In the genomic region with DNA sequence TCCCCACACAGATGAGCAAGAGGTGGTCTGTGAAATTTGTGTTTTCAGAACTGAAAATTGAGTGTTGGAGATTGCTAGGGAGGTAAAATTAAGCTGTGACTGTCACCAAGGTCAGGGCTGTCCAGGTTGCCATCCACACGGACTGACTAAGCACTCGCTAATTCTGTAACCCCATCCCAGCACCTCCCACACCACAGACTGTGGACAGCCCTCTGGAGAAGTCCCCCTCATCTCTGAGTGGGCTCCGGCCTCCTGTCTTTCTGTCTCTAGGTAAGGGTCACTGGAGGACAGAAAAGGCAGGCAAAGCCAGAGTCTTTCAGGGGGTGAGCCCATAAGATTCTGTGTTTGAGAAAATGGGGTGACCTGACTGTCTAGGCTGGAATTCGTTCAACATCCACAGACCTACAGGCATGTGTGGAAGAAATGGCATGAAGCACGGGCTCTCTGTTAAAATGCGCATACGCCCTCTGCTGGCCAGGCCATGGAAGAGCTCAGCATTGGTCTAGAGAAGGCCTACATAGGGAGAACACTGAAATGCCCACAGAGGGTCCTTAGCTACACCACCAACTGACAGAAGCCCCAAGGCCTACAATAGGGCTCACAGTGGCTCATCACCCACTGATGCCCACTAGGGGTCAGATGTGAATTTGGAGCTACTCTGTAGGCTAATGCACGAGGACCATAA, we compare ENCODE assay signal across 8 mouse cellular contexts. TPM values are rescaled to one million over a fixed set of nuclear protein-coding genes. Genes with fewer than 3 reads are reported as not detected.
DNase-seq lines count a peak whose midpoint lies in the region; ATAC-seq lines count a peak whose summit lies in the region.

No protein-coding gene starts in this region.

- no peaks in the 10 kb centered on the region for H3K9me3 ChIP-seq in embryonic facial prominence, embryonic 11.5 days (replicated peaks; ENCODE audit: control insufficient read depth, low read length)
- no peaks in the 10 kb centered on the region for H3K9me3 ChIP-seq in kidney, embryonic 16.5 days (ENCODE audit: low read length)
- no peaks in the 10 kb centered on the region for H3K9me3 ChIP-seq in limb, embryonic 15.5 days
- no peaks in the 10 kb centered on the region for H3K9me3 ChIP-seq in stomach, embryonic 15.5 days

- no peaks in the 10 kb centered on the region for H3K27me3 ChIP-seq in embryonic facial prominence, embryonic 11.5 days (ENCODE audit: control insufficient read depth, insufficient read depth, low read length)
- peaks cover 8% of the 10 kb centered on the region; the same call in 1 of the 2 replicates for H3K27me3 ChIP-seq in kidney, embryonic 16.5 days (ENCODE audit: insufficient read depth, low read length)
- no peaks in the 10 kb centered on the region; the same call in 1 of the 2 replicates for H3K27me3 ChIP-seq in limb, embryonic 15.5 days
- no peaks in the 10 kb centered on the region for H3K27me3 ChIP-seq in stomach, embryonic 15.5 days (replicated peaks)

- ATAC-seq in embryonic facial prominence, embryonic 11.5 days (replicated peaks; ENCODE audit: insufficient number of reproducible peaks, low FRiP score, low TSS enrichment, low read depth), result peak; percentile 53; the same call in 1 of the 2 replicates
- peak; percentile 70; the same call in 1 of the 2 replicates for ATAC-seq in kidney, embryonic 16.5 days (ENCODE audit: low FRiP score, low TSS enrichment)
- ATAC-seq in limb, embryonic 15.5 days (ENCODE audit: insufficient number of reproducible peaks, low FRiP score, low TSS enrichment, low read depth), result peak; percentile 45; the same call in 1 of the 2 replicates
- 0 out of 2 replicates have a peak, but pooled peaks have one; percentile 52 for ATAC-seq in stomach, embryonic 15.5 days (ENCODE audit: insufficient read depth, low FRiP score, low read depth)

- H3K27ac ChIP-seq in embryonic facial prominence, embryonic 11.5 days (replicated peaks; ENCODE audit: low read depth, low read length), result no peak overlapping the region
- H3K27ac ChIP-seq in kidney, embryonic 16.5 days (ENCODE audit: low read length), result no peak overlapping the region
- no peak overlapping the region for H3K27ac ChIP-seq in limb, embryonic 15.5 days
- no peak overlapping the region for H3K27ac ChIP-seq in stomach, embryonic 15.5 days

- no peak overlapping the region; the same call in 1 of the 2 replicates for H3K9ac ChIP-seq in embryonic facial prominence, embryonic 11.5 days (replicated peaks; ENCODE audit: low read length)
- no peak overlapping the region for H3K9ac ChIP-seq in kidney, embryonic 16.5 days (replicated peaks; ENCODE audit: low read length)
- H3K9ac ChIP-seq in limb, embryonic 15.5 days, result no peak overlapping the region
- H3K9ac ChIP-seq in stomach, embryonic 15.5 days, result no peak overlapping the region

- H3K4me3 ChIP-seq in embryonic facial prominence, embryonic 11.5 days (ENCODE audit: low read depth, low read length), result no peak overlapping the region
- no peak overlapping the region for H3K4me3 ChIP-seq in kidney, embryonic 16.5 days (ENCODE audit: low read length)
- no peak overlapping the region for H3K4me3 ChIP-seq in limb, embryonic 15.5 days
- no peak overlapping the region for H3K4me3 ChIP-seq in stomach, embryonic 15.5 days (replicated peaks)

- no peaks in the 10 kb centered on the region for H3K4me1 ChIP-seq in embryonic facial prominence, embryonic 11.5 days (ENCODE audit: control insufficient read depth, insufficient read depth, low read length)
- H3K4me1 ChIP-seq in kidney, embryonic 16.5 days (ENCODE audit: insufficient read depth, low read length), result no peaks in the 10 kb centered on the region
- H3K4me1 ChIP-seq in limb, embryonic 15.5 days, result no peaks in the 10 kb centered on the region
- H3K4me1 ChIP-seq in stomach, embryonic 15.5 days, result no peaks in the 10 kb centered on the region

- no peak overlapping the region for H3K4me2 ChIP-seq in embryonic facial prominence, embryonic 11.5 days (ENCODE audit: low read depth, low read length)
- no peak overlapping the region for H3K4me2 ChIP-seq in kidney, embryonic 16.5 days (replicated peaks; ENCODE audit: low read depth, low read length)
- H3K4me2 ChIP-seq in limb, embryonic 15.5 days, result no peak overlapping the region
- H3K4me2 ChIP-seq in stomach, embryonic 15.5 days, result no peak overlapping the region

- no peaks in the 10 kb centered on the region for H3K36me3 ChIP-seq in embryonic facial prominence, embryonic 11.5 days (replicated peaks; ENCODE audit: control insufficient read depth, insufficient read depth, low read depth, low read length)
- no peaks in the 10 kb centered on the region for H3K36me3 ChIP-seq in kidney, embryonic 16.5 days (ENCODE audit: insufficient read depth, low read length)
- H3K36me3 ChIP-seq in limb, embryonic 15.5 days, result no peaks in the 10 kb centered on the region
- no peaks in the 10 kb centered on the region for H3K36me3 ChIP-seq in stomach, embryonic 15.5 days

- 31% methylated on average over 8 of the region's 8 CpGs for WGBS in embryonic facial prominence, embryonic 11.5 days
- 17% methylated on average over 8 of the region's 8 CpGs for WGBS in kidney, embryonic 16.5 days
- 26% methylated on average over 8 of the region's 8 CpGs for WGBS in limb, embryonic 15.5 days
- whole genome bisulfite sequencing in stomach, embryonic 15.5 days, result 24% methylated on average over 8 of the region's 8 CpGs

- DNase-seq in CD4-positive helper T cell, adult 2 months (ENCODE audit: low read depth, low spot score), result peak; percentile 42
- peak; percentile 71 to 82 for DNase-seq in adrenal gland, postnatal 36 days
- peak; percentile 87 for DNase-seq in embryonic facial prominence, embryonic 11.5 days (ENCODE audit: low spot score)
- DNase-seq in heart, adult 9 months (ENCODE audit: low spot score in 2 of 2), result peak; percentile 8 to 18
- peak; percentile 82 for DNase-seq in neural tube, embryonic 10.5 days (ENCODE audit: extremely low spot score, low spot score)

RNA-seq across cellular contexts. Expression of gene Rasgef1c, which starts 54.1 kb away (rescaled TPM):
- under 1 TPM; 0.70 to 0.72 TPM for total RNA-seq in adrenal gland, postnatal 36 days (2021)
- polyA plus RNA-seq in embryonic facial prominence, embryonic 11.5 days (2014; fragmentation: Nextera tagmentation; extraction: Ambion mirVana), result 0.29 and 0.91 TPM in 2 replicates
- polyA plus RNA-seq in kidney, embryonic 16.5 days (2015; fragmentation: Nextera tagmentation; extraction: Ambion mirVana), result 0.23 and 0.30 TPM in 2 replicates
- polyA plus RNA-seq in limb, embryonic 15.5 days (2015; fragmentation: Nextera tagmentation; extraction: Ambion mirVana), result 0.76 and 1.4 TPM in 2 replicates
- polyA plus RNA-seq in stomach, embryonic 15.5 days (2015; fragmentation: Nextera tagmentation; extraction: Ambion mirVana), result 0.49 and 0.84 TPM in 2 replicates

Comparison
In these comparisons a context has a peak if more than half of its experiments do, and no peak if none do; other contexts are left out.
1. DNase-seq: peak in every context shown above with its lines; median percentile 87 in embryonic facial prominence, embryonic 11.5 days; 82 in neural tube, embryonic 10.5 days; 76 in adrenal gland, postnatal 36 days; 42 in CD4-positive helper T cell, adult 2 months; 13 in heart, adult 9 months.